29 mouse cellular contexts compared by ENCODE assay signal in the genomic region with DNA sequence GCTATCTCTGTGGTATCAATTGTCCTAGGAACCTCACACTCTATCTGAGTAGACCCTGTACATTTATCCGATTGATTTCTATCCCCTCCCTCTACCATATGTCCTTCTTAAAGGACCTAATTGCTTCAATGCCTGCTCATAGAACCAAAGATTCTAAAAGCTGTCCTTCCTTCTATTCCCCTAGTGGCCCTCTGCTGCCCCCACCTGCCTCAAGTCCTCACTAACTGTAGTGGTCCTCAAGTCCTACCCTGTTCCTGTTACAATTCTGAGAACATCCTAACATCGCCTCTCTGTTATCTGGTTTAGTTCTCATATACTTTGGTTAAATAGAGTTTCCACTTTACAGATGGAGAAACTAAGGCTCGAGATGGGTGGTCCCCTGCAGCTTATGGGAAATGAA. TPM values are rescaled to one million over a fixed set of nuclear protein-coding genes. Genes with fewer than 3 reads are reported as not detected.
DNase-seq lines count a peak whose midpoint lies in the region; ATAC-seq and TF ChIP-seq lines count a peak whose summit lies in the region.
"Had no signal": no experiment of that assay in that cellular context is flagged by ENCODE, and none has a peak within 500 bp of the region (broad histone marks: within the 10 kb centered on the region; RNA-seq: fewer than 3 reads in every experiment).

No protein-coding gene starts in this region.

- H3K4me1 ChIP-seq in intestine, postnatal 0 days (replicated peaks; ENCODE audit: control insufficient read depth, insufficient read depth, low read length): no peaks in the 10 kb centered on the region
- no peaks in the 10 kb centered on the region for H3K4me1 ChIP-seq in intestine, embryonic 15.5 days (replicated peaks)
- H3K4me1 ChIP-seq: heart, embryonic 12.5 days; kidney, embryonic 15.5 days; liver, embryonic 12.5 days had no signal

- no peaks in the 10 kb centered on the region for H3K36me3 ChIP-seq in intestine, postnatal 0 days (ENCODE audit: control insufficient read depth, insufficient read depth)
- H3K36me3 ChIP-seq in intestine, embryonic 15.5 days: no peaks in the 10 kb centered on the region
- H3K36me3 ChIP-seq: heart, embryonic 12.5 days; kidney, embryonic 15.5 days; liver, embryonic 12.5 days; midbrain, embryonic 15.5 days had no signal

- TF ChIP-seq CTCF in intestine, postnatal 0 days (IDR thresholded peaks at IDR 0.05; ENCODE audit: low read depth): 0 out of 2 replicates have a peak, but pooled peaks have one; percentile 9
- TF ChIP-seq CTCF in layer of hippocampus, adult 2 months (conservative IDR thresholded peaks at IDR 0.05): peak; percentile 56
- peak; percentile 21; the same call in 1 of the 2 replicates for TF ChIP-seq CTCF in brain, embryonic 14.5 days (IDR thresholded peaks at IDR 0.05; ENCODE audit: borderline replicate concordance, extremely low read depth, insufficient read depth, insufficient read length)

- WGBS in intestine, postnatal 0 days: 63% methylated on average over 3 of the region's 3 CpGs
- WGBS in intestine, embryonic 15.5 days: 69% methylated on average over 3 of the region's 3 CpGs

- no peak overlapping the region for H3K4me2 ChIP-seq in intestine, postnatal 0 days (replicated peaks; ENCODE audit: low read depth)
- no peak overlapping the region for H3K4me2 ChIP-seq in intestine, embryonic 15.5 days (replicated peaks)
- H3K4me2 ChIP-seq: heart, embryonic 12.5 days; hindbrain, embryonic 14.5 days; kidney, embryonic 15.5 days; liver, embryonic 12.5 days; midbrain, embryonic 15.5 days had no signal

- H3K27me3 ChIP-seq in intestine, postnatal 0 days (replicated peaks; ENCODE audit: control insufficient read depth, insufficient read depth, low read length): no peaks in the 10 kb centered on the region
- H3K27me3 ChIP-seq in intestine, embryonic 15.5 days (replicated peaks): no peaks in the 10 kb centered on the region
- H3K27me3 ChIP-seq: heart, embryonic 12.5 days; kidney, embryonic 15.5 days; liver, embryonic 12.5 days; midbrain, embryonic 15.5 days had no signal

- no peak overlapping the region for H3K4me3 ChIP-seq in intestine, postnatal 0 days (ENCODE audit: low read depth, low read length)
- no peak overlapping the region for H3K4me3 ChIP-seq in intestine, embryonic 15.5 days (replicated peaks)
- no peak overlapping the region for H3K4me3 ChIP-seq in layer of hippocampus, adult 2 months
- H3K4me3 ChIP-seq: erythroblast, embryonic 14.5 days; heart, adult 2 months; heart, embryonic 12.5 days; kidney, embryonic 15.5 days; liver, embryonic 12.5 days; midbrain, embryonic 15.5 days had no signal

- H3K27ac ChIP-seq in intestine, postnatal 0 days (ENCODE audit: low read depth, low read length): no peak overlapping the region
- no peak overlapping the region for H3K27ac ChIP-seq in intestine, embryonic 15.5 days
- H3K27ac ChIP-seq in layer of hippocampus, adult 2 months: no peak overlapping the region
- H3K27ac ChIP-seq: heart, adult 2 months; hindbrain, embryonic 14.5 days; kidney, embryonic 15.5 days; liver, embryonic 12.5 days; macrophage; midbrain, embryonic 15.5 days had no signal

- DNase-seq in layer of hippocampus, adult 2 months (ENCODE audit: low spot score in 2 of 2): no peak
- no peak for DNase-seq in layer of hippocampus, adult 9-10 months (ENCODE audit: low spot score)
- DNase-seq in brain, embryonic 14.5 days (ENCODE audit: low read depth): no peak
- no peak for DNase-seq in gastrocnemius, adult 18-20 months (ENCODE audit: low spot score)
- DNase-seq in cerebellum, postnatal 14 days: no peak
- DNase-seq: adrenal gland, adult 2 months; adrenal gland, postnatal 36 days; cerebellum, adult 8-10 months; cerebellum, postnatal 36 days; heart, adult 2 months; heart, postnatal 4 days; left cerebral cortex, postnatal 4 days; liver, postnatal 0 days; right cerebral cortex, postnatal 4 days; thymus, adult 2 months; thymus, postnatal 36 days had no signal

- no peaks in the 10 kb centered on the region for H3K9me3 ChIP-seq in intestine, postnatal 0 days (ENCODE audit: control insufficient read depth)
- no peaks in the 10 kb centered on the region for H3K9me3 ChIP-seq in intestine, embryonic 15.5 days
- H3K9me3 ChIP-seq: heart, embryonic 12.5 days; kidney, embryonic 15.5 days; liver, embryonic 12.5 days; midbrain, embryonic 15.5 days had no signal

- no peak for TF ChIP-seq POLR2A in brain, embryonic 14.5 days (IDR thresholded peaks at IDR 0.05; ENCODE audit: borderline replicate concordance, extremely low read depth, insufficient read depth, insufficient read length, poor library complexity, severe bottlenecking)

- no peak overlapping the region for H3K9ac ChIP-seq in intestine, postnatal 0 days (ENCODE audit: low read depth, low read length)
- no peak overlapping the region for H3K9ac ChIP-seq in intestine, embryonic 15.5 days
- H3K9ac ChIP-seq: heart, embryonic 12.5 days; hindbrain, embryonic 14.5 days; kidney, embryonic 15.5 days; liver, embryonic 12.5 days; liver, postnatal 0 days; midbrain, embryonic 15.5 days had no signal

- ATAC-seq in intestine, postnatal 0 days: no peak
- no peak for ATAC-seq in intestine, embryonic 15.5 days
- ATAC-seq: forebrain, embryonic 16.5 days; inflammation-experienced regulatory T-cells, adult 6 months; liver, embryonic 12.5 days; liver, postnatal 0 days; midbrain, embryonic 15.5 days had no signal

RNA-seq across cellular contexts. Expression of gene Nrxn3, which starts 16.7 kb away (rescaled TPM):
- polyA plus RNA-seq in intestine, postnatal 0 days (2015; fragmentation: Nextera tagmentation; extraction: Ambion mirVana): 0.47 and 0.55 TPM in 2 replicates
- 3.0 and 4.2 TPM in 2 replicates for polyA plus RNA-seq in intestine, embryonic 15.5 days (2015; fragmentation: Nextera tagmentation; extraction: Ambion mirVana)
- 100 to 1,000 TPM; 183 to 208 TPM for total RNA-seq in layer of hippocampus, adult 2 months (2021)
- polyA plus RNA-seq in brain, embryonic 14.5 days (2012; rRNA removed): 41.8 and 67.8 TPM in 2 replicates
- under 1 TPM; 0.05 TPM for total RNA-seq in gastrocnemius, adult 18-20 months (2021)
- total RNA-seq: neutrophil, adult 5-6 weeks had no signal
- polyA plus RNA-seq: erythroblast, embryonic 14.5 days; heart, adult 2 months; macrophage; spleen, adult 2 months had no signal
